ENCODE assay signal across 8 mouse cellular contexts in genomic region chr11:69662213-69662966, GRCm38 (mm10). TPM values are rescaled to one million over a fixed set of nuclear protein-coding genes. Genes with fewer than 3 reads are reported as not detected.
DNase-seq lines count a peak whose midpoint lies in the region; ATAC-seq and TF ChIP-seq lines count a peak whose summit lies in the region.

Mpdu1 (minus strand) TSS chr11:69662642.

- WGBS in embryonic facial prominence, embryonic 14.5 days = under 1% methylated on average over 48 of the region's 48 CpGs
- WGBS in limb, embryonic 14.5 days = under 1% methylated on average over 48 of the region's 48 CpGs
- under 1% methylated on average over 48 of the region's 48 CpGs for WGBS in midbrain, postnatal 0 days

- H3K9me3 ChIP-seq in embryonic facial prominence, embryonic 14.5 days (ENCODE audit: control insufficient read depth, low read length) = no peaks in the 10 kb centered on the region
- no peaks in the 10 kb centered on the region for H3K9me3 ChIP-seq in limb, embryonic 14.5 days (ENCODE audit: control insufficient read depth, low read length)
- no peaks in the 10 kb centered on the region for H3K9me3 ChIP-seq in midbrain, postnatal 0 days (ENCODE audit: low read length)

- TF ChIP-seq CTCF in midbrain, postnatal 0 days (IDR thresholded peaks at IDR 0.05) = peak; percentile 70

- peak; percentile 90; the same call in 1 of the 2 replicates for TF ChIP-seq POLR2A in limb, embryonic 14.5 days (IDR thresholded peaks at IDR 0.05; ENCODE audit: borderline replicate concordance, extremely low read depth, insufficient read depth, insufficient read length)

- peak; percentile 95 for ATAC-seq in embryonic facial prominence, embryonic 14.5 days (ENCODE audit: low read depth)
- peak; percentile 92 for ATAC-seq in limb, embryonic 14.5 days (ENCODE audit: low FRiP score, low read depth)
- ATAC-seq in midbrain, postnatal 0 days (ENCODE audit: low FRiP score) = peak; percentile 95

- H3K36me3 ChIP-seq in embryonic facial prominence, embryonic 14.5 days (ENCODE audit: control insufficient read depth, insufficient read depth, low read length) = peaks cover 60% of the 10 kb centered on the region
- H3K36me3 ChIP-seq in limb, embryonic 14.5 days (ENCODE audit: control insufficient read depth, insufficient read depth, low read length) = peaks cover 64% of the 10 kb centered on the region
- H3K36me3 ChIP-seq in midbrain, postnatal 0 days (ENCODE audit: insufficient read depth, low read length) = peaks cover 43% of the 10 kb centered on the region

- H3K4me2 ChIP-seq in embryonic facial prominence, embryonic 14.5 days (ENCODE audit: low read depth, low read length) = peak within 1 kb of the TSS; percentile 56
- peak within 1 kb of the TSS; percentile 52 for H3K4me2 ChIP-seq in limb, embryonic 14.5 days (replicated peaks; ENCODE audit: low read depth, low read length, severe bottlenecking)
- peak within 1 kb of the TSS; percentile 51 for H3K4me2 ChIP-seq in midbrain, postnatal 0 days (ENCODE audit: low read depth, low read length, poor library complexity, severe bottlenecking)

- H3K4me1 ChIP-seq in embryonic facial prominence, embryonic 14.5 days (ENCODE audit: control insufficient read depth, insufficient read depth, low read length) = peaks cover 7% of the 10 kb centered on the region
- peaks cover 10% of the 10 kb centered on the region for H3K4me1 ChIP-seq in limb, embryonic 14.5 days (ENCODE audit: control insufficient read depth, insufficient read depth, low read length)
- 0 out of 2 replicates have a peak, but pooled peaks cover 5% of the 10 kb centered on the region for H3K4me1 ChIP-seq in midbrain, postnatal 0 days (ENCODE audit: insufficient read depth, low read length)

- peak; percentile 95 for DNase-seq in 3T3-L1 (ENCODE audit: low read depth, low spot score)
- DNase-seq in adrenal gland, postnatal 4 days (ENCODE audit: low spot score in 2 of 2) = peak; percentile 77 to 92
- DNase-seq in embryonic facial prominence, embryonic 14.5 days (ENCODE audit: low spot score) = peak; percentile 99
- peak; percentile 94 for DNase-seq in heart, adult 8-10 months (ENCODE audit: low spot score)
- peak; percentile 96 for DNase-seq in kidney, adult 9 months
- peak; percentile 94 for DNase-seq in limb, embryonic 14.5 days (ENCODE audit: low spot score)
- peak; percentile 99 for DNase-seq in midbrain, postnatal 0 days (ENCODE audit: low spot score)
- peak; percentile 83 to 90 for DNase-seq in spleen, postnatal 14 days (ENCODE audit: low spot score in 2 of 2)

- H3K4me3 ChIP-seq in embryonic facial prominence, embryonic 14.5 days (ENCODE audit: low read depth, low read length) = peak within 1 kb of the TSS; percentile 57
- peak within 1 kb of the TSS; percentile 54 for H3K4me3 ChIP-seq in limb, embryonic 14.5 days (replicated peaks; ENCODE audit: low read length)
- H3K4me3 ChIP-seq in midbrain, postnatal 0 days (ENCODE audit: low read depth, low read length) = peak within 1 kb of the TSS; percentile 57

- peak within 1 kb of the TSS; percentile 75 for H3K9ac ChIP-seq in embryonic facial prominence, embryonic 14.5 days (ENCODE audit: low read depth, low read length)
- peak within 1 kb of the TSS; percentile 64 for H3K9ac ChIP-seq in limb, embryonic 14.5 days (ENCODE audit: low read depth, low read length, severe bottlenecking)
- peak within 1 kb of the TSS; percentile 66 for H3K9ac ChIP-seq in midbrain, postnatal 0 days (replicated peaks; ENCODE audit: low read length, poor library complexity, severe bottlenecking)

- peak within 1 kb of the TSS; percentile 93 for H3K27ac ChIP-seq in embryonic facial prominence, embryonic 14.5 days (replicated peaks; ENCODE audit: low read depth, low read length)
- H3K27ac ChIP-seq in limb, embryonic 14.5 days (replicated peaks; ENCODE audit: low read depth, low read length) = peak within 1 kb of the TSS; percentile 93
- H3K27ac ChIP-seq in midbrain, postnatal 0 days (ENCODE audit: low read depth, low read length) = peak within 1 kb of the TSS; percentile 88

- H3K27me3 ChIP-seq in embryonic facial prominence, embryonic 14.5 days (replicated peaks; ENCODE audit: control insufficient read depth, insufficient read depth, low read length) = no peaks in the 10 kb centered on the region
- H3K27me3 ChIP-seq in limb, embryonic 14.5 days (ENCODE audit: control insufficient read depth, insufficient read depth, low read length) = no peaks in the 10 kb centered on the region
- no peaks in the 10 kb centered on the region for H3K27me3 ChIP-seq in midbrain, postnatal 0 days (ENCODE audit: insufficient read depth, low read length)

RNA-seq across cellular contexts. Expression of gene Mpdu1, which starts in this region (rescaled TPM):
- total RNA-seq in adrenal gland, postnatal 4 days (2021) = 100 to 1,000 TPM; 107 to 119 TPM
- 29.1 and 33.6 TPM in 2 replicates for polyA plus RNA-seq in embryonic facial prominence, embryonic 14.5 days (2014; fragmentation: Nextera tagmentation; extraction: Ambion mirVana)
- 10 to 100 TPM; 13.6 to 18.8 (median 15.5) TPM for total RNA-seq in heart, adult 8-10 months (2022)
- polyA plus RNA-seq in limb, embryonic 14.5 days (2012; rRNA removed) = 117 and 155 TPM in 2 replicates
- polyA plus RNA-seq in limb, embryonic 14.5 days (2014; fragmentation: Nextera tagmentation; extraction: Ambion mirVana) = 28.9 and 30.8 TPM in 2 replicates
- total RNA-seq in midbrain, postnatal 0 days (2014; rRNA removed) = 224 and 278 TPM in 2 replicates
- polyA plus RNA-seq in midbrain, postnatal 0 days (2015; fragmentation: Nextera tagmentation; extraction: Ambion mirVana) = 118 and 123 TPM in 2 replicates

Comparison
In these comparisons a context has a peak if more than half of its experiments do, and no peak if none do; other contexts are left out.
1. Peak in every context shown above with its lines: DNase-seq, ATAC-seq, H3K4me3 ChIP-seq and H3K27ac ChIP-seq.
2. RNA of gene Mpdu1 (total RNA-seq): 224 to 278 TPM in midbrain, postnatal 0 days and 107 to 119 TPM in adrenal gland, postnatal 4 days; 13.6 to 18.8 TPM in heart, adult 8-10 months; every median in the first group is over 4 times any median in the second.